Mouse (Mus musculus): ENCODE measurements around the gene Gcgr. TPM values are rescaled to one million over a fixed set of nuclear protein-coding genes. Genes with fewer than 3 reads are reported as not detected.
A peak's percentile ranks its signal among the peaks of the same experiment; 100 is the strongest.

Gcgr gene
- total RNA-seq, 1 experiment, result 0.40 TPM

DNA sequence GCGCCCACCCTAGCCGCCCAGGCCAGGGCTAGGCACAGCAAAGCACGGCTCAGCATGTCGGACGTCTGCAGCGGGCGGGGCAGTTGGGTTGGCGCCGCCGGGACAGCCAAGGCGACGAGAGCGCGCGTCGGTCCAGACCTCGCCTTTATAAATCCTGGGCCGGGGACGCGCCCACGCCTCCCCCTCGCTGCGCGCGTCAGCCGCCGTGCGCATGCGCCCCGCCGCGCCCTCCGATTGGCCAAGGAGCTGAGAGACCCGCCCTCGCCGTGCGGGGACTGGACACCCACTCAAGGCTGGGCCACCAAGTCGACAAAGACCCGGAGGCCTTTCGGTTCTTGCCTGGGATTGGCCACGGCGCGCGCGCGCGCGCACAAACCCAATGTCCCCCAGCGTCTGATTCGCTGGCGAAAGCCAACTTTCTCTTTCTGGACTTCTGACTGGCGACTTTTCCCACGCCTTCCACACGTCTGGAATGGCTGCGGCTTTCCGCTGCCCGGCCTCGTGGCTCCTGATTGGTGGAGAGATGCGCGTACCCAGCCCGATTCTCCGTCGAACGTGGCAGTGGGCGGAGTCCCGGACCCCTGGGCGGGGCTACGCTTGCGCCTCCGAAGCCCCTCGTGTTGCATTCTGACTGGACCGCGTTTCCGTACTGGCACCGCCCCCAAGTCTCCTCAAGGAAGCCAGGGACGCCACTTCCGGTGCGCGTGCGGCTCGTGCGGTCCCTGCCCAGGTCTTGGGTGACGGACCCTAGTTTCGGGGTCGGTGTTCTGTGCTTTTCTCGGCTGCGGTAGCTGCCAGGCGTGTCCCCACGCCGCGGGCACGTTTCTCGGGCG lies 42.5 kb downstream of the Gcgr start, which contains the start of gene P4hb:
Gene P4hb (minus strand): TSS at position 502 of the 833 bp plus-strand sequence.
- H3K4me1 ChIP-seq (ENCODE audit: control insufficient read depth in 2 of 2, insufficient read depth in 2 of 2, low read length in 2 of 2, poor library complexity in 1 of 2), result peaks cover 1 to 6% of the 10 kb centered on the region in 2 experiments; a peak in 2 of 4 replicates
- TF ChIP-seq CHD2 (IDR thresholded peaks at IDR 0.05; ENCODE audit: low read depth, low read length) (peak; percentile 60), ZC3H11A (IDR thresholded peaks at IDR 0.05; ENCODE audit: borderline replicate concordance, low read depth, low read length) (no peak), HCFC1 (IDR thresholded peaks at IDR 0.05; ENCODE audit: borderline replicate concordance, insufficient read depth, low read length) (0 out of 2 replicates have a peak, but pooled peaks have one; percentile 40)
- DNase-seq (ENCODE audit: low read depth, low spot score), result peak; percentile 98
- peaks cover 31% of the 10 kb centered on the region for H3K36me3 ChIP-seq (ENCODE audit: control insufficient read depth, insufficient read depth, low read length, poor library complexity, severe bottlenecking)
- H3K4me3 ChIP-seq (ENCODE audit: insufficient read depth in 1 of 2, low read depth in 1 of 2, low read length in 2 of 2, poor library complexity in 1 of 2, severe bottlenecking in 1 of 2), result peak within 1 kb of the TSS; percentile 76 to 85
- no peaks in the 10 kb centered on the region for H3K9me3 ChIP-seq (ENCODE audit: control insufficient read depth, insufficient read depth, low read depth, low read length)
- peak within 1 kb of the TSS; percentile 93 for H3K9ac ChIP-seq (ENCODE audit: insufficient read depth, low read depth, low read length, poor library complexity, severe bottlenecking)
- H3K27ac ChIP-seq (ENCODE audit: insufficient read depth, low read depth, low read length, poor library complexity, severe bottlenecking), result peak within 1 kb of the TSS; percentile 87
- in situ Hi-C loops (cut with MboI; ENCODE audit: low sequenced_read_pairs in 2 of 2, unreplicated experiment in 2 of 2), result no loop called here

DNA sequence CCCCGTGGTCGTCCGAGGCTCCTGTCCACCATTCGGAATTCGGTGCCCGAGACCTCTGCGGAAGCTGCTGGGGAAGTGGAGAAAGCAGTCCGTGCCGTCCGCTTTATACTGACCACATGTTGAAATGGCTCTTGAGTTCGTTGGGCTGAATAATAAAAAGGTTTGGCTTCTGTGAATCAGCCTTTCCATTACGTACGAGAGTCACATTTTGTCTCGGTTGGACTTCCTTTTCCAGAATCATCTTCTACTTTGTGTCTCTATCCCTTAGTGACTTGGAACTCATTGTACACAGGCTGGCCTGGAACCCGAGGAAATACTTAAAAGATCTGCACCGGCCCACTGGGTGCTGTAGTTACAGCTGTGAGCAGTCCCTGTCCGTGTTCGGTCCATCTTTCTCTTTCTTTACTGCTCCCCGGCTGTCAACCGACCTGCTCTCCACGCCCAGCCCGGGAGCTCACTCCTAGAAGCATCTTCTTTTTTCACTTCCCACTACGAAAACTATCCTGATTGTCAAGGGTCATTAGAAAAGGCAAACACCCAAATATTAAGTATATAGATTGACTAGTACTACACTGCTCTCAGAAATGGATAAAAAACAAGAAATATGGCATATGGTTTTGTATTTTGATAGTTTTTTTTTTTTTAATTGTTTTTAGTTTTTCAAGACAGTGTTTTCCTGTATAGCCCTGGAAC lies 43.2 kb downstream of the Gcgr start:
- Histone ChIP-seq H3K27ac (ENCODE audit: insufficient read depth, low read depth, low read length, poor library complexity, severe bottlenecking) (peak overlapping the region; percentile 87), H3K4me1 (ENCODE audit: control insufficient read depth in 2 of 2, insufficient read depth in 2 of 2, low read length in 2 of 2, poor library complexity in 1 of 2) (peaks cover 1 to 12% of the 10 kb centered on the region in 2 experiments; a peak in 2 of 4 replicates), H3K9me3 (ENCODE audit: control insufficient read depth, insufficient read depth, low read depth, low read length) (no peaks in the 10 kb centered on the region), H3K36me3 (ENCODE audit: control insufficient read depth, insufficient read depth, low read length, poor library complexity, severe bottlenecking) (peaks cover 31% of the 10 kb centered on the region), H3K4me3 (ENCODE audit: insufficient read depth in 1 of 2, low read depth in 1 of 2, low read length in 2 of 2, poor library complexity in 1 of 2, severe bottlenecking in 1 of 2) (peak overlapping the region; percentile 76 to 85), H3K9ac (ENCODE audit: insufficient read depth, low read depth, low read length, poor library complexity, severe bottlenecking) (peak overlapping the region; percentile 93)
- no peak for DNase-seq (ENCODE audit: low read depth, low spot score)
- in situ Hi-C loops (cut with MboI; ENCODE audit: low sequenced_read_pairs in 2 of 2, unreplicated experiment in 2 of 2), result no loop called here
- TF ChIP-seq CHD2 (IDR thresholded peaks at IDR 0.05; ENCODE audit: low read depth, low read length), result no peak

- in situ Hi-C loops (cut with MboI; ENCODE audit: low sequenced_read_pairs in 2 of 2, unreplicated experiment in 2 of 2), result no loop called here
- Histone ChIP-seq H3K9me3 (ENCODE audit: control insufficient read depth, insufficient read depth, low read depth, low read length) (no peaks in the 10 kb centered on the region), H3K4me3 (ENCODE audit: insufficient read depth in 1 of 2, low read depth in 1 of 2, low read length in 2 of 2, poor library complexity in 1 of 2, severe bottlenecking in 1 of 2) (peak overlapping the region; percentile 76 to 85), H3K9ac (ENCODE audit: insufficient read depth, low read depth, low read length, poor library complexity, severe bottlenecking) (peak overlapping the region; percentile 48), H3K4me1 (ENCODE audit: control insufficient read depth in 2 of 2, insufficient read depth in 2 of 2, low read length in 2 of 2, poor library complexity in 1 of 2) (peaks cover 1 to 18% of the 10 kb centered on the region in 2 experiments; a peak in 2 of 4 replicates), H3K27ac (ENCODE audit: insufficient read depth, low read depth, low read length, poor library complexity, severe bottlenecking) (no peak overlapping the region), H3K36me3 (ENCODE audit: control insufficient read depth, insufficient read depth, low read length, poor library complexity, severe bottlenecking) (peaks cover 34% of the 10 kb centered on the region)
- no peak for DNase-seq (ENCODE audit: low read depth, low spot score)
- TF ChIP-seq CHD2 (IDR thresholded peaks at IDR 0.05; ENCODE audit: low read depth, low read length) (no peak), ZNF384 (IDR thresholded peaks at IDR 0.05; ENCODE audit: low read depth, low read length) (no peak), ZC3H11A (IDR thresholded peaks at IDR 0.05; ENCODE audit: borderline replicate concordance, low read depth, low read length) (no peak), HCFC1 (IDR thresholded peaks at IDR 0.05; ENCODE audit: borderline replicate concordance, insufficient read depth, low read length) (no peak), MAFK (IDR thresholded peaks at IDR 0.05; ENCODE audit: insufficient read depth, low read depth, low read length) (no peak)
Observed at GRCm38 (mm10) chr11:120574278-120574600, 43.7 kb downstream of the Gcgr start.

DNA sequence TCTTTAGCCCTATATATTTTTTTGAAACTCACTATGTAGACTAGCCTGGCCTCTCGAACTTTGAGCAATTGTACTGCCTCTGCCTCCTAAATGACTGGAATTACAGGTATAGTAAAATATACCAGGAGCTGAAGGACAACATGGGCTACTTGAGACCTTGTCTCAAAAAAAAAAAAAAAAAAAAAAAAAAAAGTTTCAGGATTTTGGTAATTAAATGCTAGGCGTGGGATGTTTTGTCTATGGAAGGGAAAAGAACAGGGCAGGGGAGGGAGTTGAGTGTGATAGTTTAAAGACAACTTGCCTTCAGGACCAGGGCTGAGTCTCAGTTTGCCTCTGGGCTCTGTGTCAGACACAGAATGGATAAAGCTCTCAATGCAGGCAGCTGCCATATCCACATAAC lies 44.5 kb downstream of the Gcgr start:
- no peak overlapping the region for H3K9ac ChIP-seq (ENCODE audit: insufficient read depth, low read depth, low read length, poor library complexity, severe bottlenecking)
- no peak overlapping the region for H3K27ac ChIP-seq (ENCODE audit: insufficient read depth, low read depth, low read length, poor library complexity, severe bottlenecking)
- TF ChIP-seq ZNF384 (IDR thresholded peaks at IDR 0.05; ENCODE audit: low read depth, low read length) (peak; percentile 57; the same call in 1 of the 2 replicates), MAFK (IDR thresholded peaks at IDR 0.05; ENCODE audit: insufficient read depth, low read depth, low read length) (no peak)

More for the DNA sequence above, 44.5 kb downstream of the Gcgr start:
- DNase-seq (ENCODE audit: low read depth, low spot score), result no peak
- in situ Hi-C loops (cut with MboI; ENCODE audit: low sequenced_read_pairs in 2 of 2, unreplicated experiment in 2 of 2), result no loop called here
- H3K9me3 ChIP-seq (ENCODE audit: control insufficient read depth, insufficient read depth, low read depth, low read length), result no peaks in the 10 kb centered on the region
- H3K36me3 ChIP-seq (ENCODE audit: control insufficient read depth, insufficient read depth, low read length, poor library complexity, severe bottlenecking), result peaks cover 39% of the 10 kb centered on the region
- peaks cover 1 to 24% of the 10 kb centered on the region in 2 experiments; a peak in 2 of 4 replicates for H3K4me1 ChIP-seq (ENCODE audit: control insufficient read depth in 2 of 2, insufficient read depth in 2 of 2, low read length in 2 of 2, poor library complexity in 1 of 2)
- no peak overlapping the region for H3K4me3 ChIP-seq (ENCODE audit: insufficient read depth in 1 of 2, low read depth in 1 of 2, low read length in 2 of 2, poor library complexity in 1 of 2, severe bottlenecking in 1 of 2)
